Mouse (Mus musculus): ENCODE results near the gene Aim2. TPM values are rescaled to one million over a fixed set of nuclear protein-coding genes. Genes with fewer than 3 reads are reported as not detected.
A peak's percentile ranks its signal among the peaks of the same experiment; 100 is the strongest.
"Not testable (repeated sequence)": the region's sequence is repeated elsewhere in the genome, so short reads cannot be mapped to it uniquely, and the experiment has no call there.

Aim2 gene
- polyA plus RNA-seq, 1 experiment = 3.2 TPM

DNA sequence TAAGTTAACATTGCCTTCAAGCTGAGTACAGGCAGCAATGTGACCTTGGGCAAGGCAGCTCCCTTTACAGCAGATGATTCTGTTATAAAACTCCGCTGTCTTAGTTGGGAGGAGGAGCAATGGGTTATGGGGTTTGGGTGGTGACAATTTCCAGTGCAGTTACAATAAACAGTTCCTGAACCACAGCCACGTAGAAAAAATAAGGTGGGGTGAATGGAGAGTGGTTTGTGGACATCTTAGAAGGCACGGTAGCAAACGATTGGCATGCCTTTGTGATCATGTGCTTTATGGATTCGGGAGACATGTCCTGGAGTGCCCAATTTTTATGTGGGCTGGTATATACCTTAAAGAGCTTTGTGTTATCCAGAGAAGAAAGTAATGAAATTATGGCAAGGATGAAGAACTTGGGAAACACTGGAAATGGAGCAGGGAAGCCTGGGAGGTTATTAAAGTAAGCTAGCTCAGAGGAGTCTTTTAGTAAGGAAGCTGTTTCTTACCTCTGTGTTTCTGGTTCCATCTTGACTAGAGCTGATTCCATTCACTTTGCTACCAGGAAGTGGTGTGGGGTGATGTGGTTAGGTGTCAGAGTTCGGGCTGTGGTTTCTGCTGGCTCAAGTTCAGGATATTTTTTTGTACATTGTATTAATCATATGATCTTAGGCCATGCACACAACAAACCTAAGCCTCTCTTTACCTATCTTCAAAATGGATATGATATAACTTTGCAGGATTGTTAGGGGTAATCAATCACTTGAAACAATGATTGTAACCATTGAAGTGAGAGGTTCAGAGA lies 86.7 kb downstream of the Aim2 start:
- DNase-seq (ENCODE audit: low read depth) = no peak
- no peak for TF ChIP-seq POLR2A (IDR thresholded peaks at IDR 0.05; ENCODE audit: borderline replicate concordance, extremely low read depth, insufficient read depth, insufficient read length, poor library complexity, severe bottlenecking)
- TF ChIP-seq CTCF (IDR thresholded peaks at IDR 0.05; ENCODE audit: borderline replicate concordance, extremely low read depth, insufficient read depth, insufficient read length) = no peak

DNA sequence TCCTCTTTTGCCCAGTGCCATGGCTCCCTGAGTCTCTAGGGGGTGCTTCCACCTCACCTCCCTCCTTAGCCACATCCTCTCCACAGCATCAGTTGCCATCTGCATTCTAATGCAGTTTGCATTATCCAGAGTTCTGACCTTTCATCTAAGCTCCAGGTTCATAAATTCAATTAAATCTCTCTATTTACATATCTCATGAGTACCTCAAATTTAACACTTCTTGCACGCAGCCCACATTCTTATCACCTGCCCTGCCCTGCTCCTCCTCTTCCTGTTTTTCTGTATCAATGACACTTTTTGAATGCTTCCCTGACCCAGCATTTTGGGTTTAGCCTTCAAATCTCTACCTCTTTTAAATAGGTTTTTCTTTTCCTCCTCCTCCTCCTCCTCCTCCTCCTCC lies 90.0 kb downstream of the Aim2 start:
- TF ChIP-seq POLR2A (IDR thresholded peaks at IDR 0.05; ENCODE audit: borderline replicate concordance, extremely low read depth, insufficient read depth, insufficient read length, poor library complexity, severe bottlenecking) (no peak), CTCF (IDR thresholded peaks at IDR 0.05; ENCODE audit: borderline replicate concordance, extremely low read depth, insufficient read depth, insufficient read length) (no peak)
- no peak for DNase-seq (ENCODE audit: low read depth)

DNA sequence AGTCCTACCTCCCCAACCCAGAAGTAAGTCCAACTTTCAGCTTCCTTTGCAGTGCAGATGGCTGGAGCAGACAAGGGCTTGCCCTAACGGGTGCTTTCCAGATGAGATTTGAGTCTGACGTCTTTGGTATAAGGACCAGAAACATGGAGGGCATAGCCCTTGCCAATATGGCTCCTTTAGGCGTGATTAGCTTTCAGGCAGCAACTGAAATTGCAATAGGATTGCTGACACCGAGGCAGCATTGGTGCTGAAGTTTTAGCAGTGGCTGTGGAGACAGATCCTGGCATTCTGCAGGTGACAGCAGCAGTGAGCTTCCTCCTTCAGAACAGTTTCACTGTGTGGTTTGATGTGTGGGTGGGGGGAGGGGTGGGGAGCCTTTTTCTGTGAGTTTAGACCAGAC lies 90.5 kb downstream of the Aim2 start:
- DNase-seq (ENCODE audit: low read depth) = no peak
- TF ChIP-seq CTCF (IDR thresholded peaks at IDR 0.05; ENCODE audit: borderline replicate concordance, extremely low read depth, insufficient read depth, insufficient read length) (no peak), POLR2A (IDR thresholded peaks at IDR 0.05; ENCODE audit: borderline replicate concordance, extremely low read depth, insufficient read depth, insufficient read length, poor library complexity, severe bottlenecking) (no peak)

DNA sequence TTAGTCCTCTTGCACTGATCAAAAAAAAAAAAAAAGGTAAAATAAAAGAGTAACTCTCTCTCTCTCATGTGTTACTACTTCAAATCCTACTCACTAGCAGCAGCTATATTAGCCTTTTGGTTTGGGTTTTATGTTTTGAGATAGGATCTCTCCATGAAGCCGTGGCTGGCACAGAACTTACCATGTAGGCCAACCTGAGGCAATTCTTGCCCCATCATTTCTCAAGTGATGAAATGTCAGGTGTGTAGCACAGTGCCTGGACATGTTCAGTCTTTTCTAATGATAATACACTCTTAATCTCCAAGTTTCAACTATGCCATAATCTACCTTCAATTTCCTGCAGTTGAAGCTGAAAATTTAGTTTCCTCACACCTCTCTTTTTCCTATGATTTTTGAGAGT lies 92.4 kb downstream of the Aim2 start:
- TF ChIP-seq CTCF (IDR thresholded peaks at IDR 0.05; ENCODE audit: borderline replicate concordance, extremely low read depth, insufficient read depth, insufficient read length) = no peak
- no peak for TF ChIP-seq POLR2A (IDR thresholded peaks at IDR 0.05; ENCODE audit: borderline replicate concordance, extremely low read depth, insufficient read depth, insufficient read length, poor library complexity, severe bottlenecking)
- DNase-seq (ENCODE audit: low read depth) = no peak

DNA sequence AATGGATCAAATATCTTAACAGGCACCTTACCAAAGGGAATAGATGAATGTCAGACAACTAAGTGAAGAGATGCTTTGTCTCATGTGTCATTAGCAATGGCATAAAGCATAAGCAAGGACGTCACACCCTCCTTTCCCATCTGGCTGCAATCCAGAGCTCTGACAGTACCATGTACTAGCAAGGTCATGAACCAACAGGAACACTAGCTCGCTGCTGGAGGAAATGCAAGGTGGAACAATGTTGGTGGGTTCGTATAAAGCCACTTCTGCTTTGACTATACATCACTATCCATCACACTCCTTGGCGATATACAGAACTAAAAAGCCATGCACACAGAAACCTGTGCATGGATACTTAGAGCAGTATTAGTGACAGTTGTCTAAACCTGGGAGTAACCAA lies 96.4 kb downstream of the Aim2 start:
- no peak for DNase-seq (ENCODE audit: low read depth)

GRCm38 (mm10) chr1:173450621-173451020 lies 99.9 kb downstream of the Aim2 start:
- TF ChIP-seq CTCF (IDR thresholded peaks at IDR 0.05; ENCODE audit: borderline replicate concordance, extremely low read depth, insufficient read depth, insufficient read length) = no peak
- no peak for TF ChIP-seq POLR2A (IDR thresholded peaks at IDR 0.05; ENCODE audit: borderline replicate concordance, extremely low read depth, insufficient read depth, insufficient read length, poor library complexity, severe bottlenecking)
- no peak for DNase-seq (ENCODE audit: low read depth)

More for the DNA sequence above, 96.4 kb downstream of the Aim2 start:
- TF ChIP-seq CTCF (IDR thresholded peaks at IDR 0.05; ENCODE audit: borderline replicate concordance, extremely low read depth, insufficient read depth, insufficient read length) (no peak), POLR2A (IDR thresholded peaks at IDR 0.05; ENCODE audit: borderline replicate concordance, extremely low read depth, insufficient read depth, insufficient read length, poor library complexity, severe bottlenecking) (no peak)

- DNase-seq (ENCODE audit: low read depth) = no peak
- TF ChIP-seq POLR2A (IDR thresholded peaks at IDR 0.05; ENCODE audit: borderline replicate concordance, extremely low read depth, insufficient read depth, insufficient read length, poor library complexity, severe bottlenecking) = no peak
- TF ChIP-seq CTCF (IDR thresholded peaks at IDR 0.05; ENCODE audit: borderline replicate concordance, extremely low read depth, insufficient read depth, insufficient read length) = no peak
Observed at GRCm38 (mm10) chr1:173451665-173452064, 101.0 kb downstream of the Aim2 start.

DNA sequence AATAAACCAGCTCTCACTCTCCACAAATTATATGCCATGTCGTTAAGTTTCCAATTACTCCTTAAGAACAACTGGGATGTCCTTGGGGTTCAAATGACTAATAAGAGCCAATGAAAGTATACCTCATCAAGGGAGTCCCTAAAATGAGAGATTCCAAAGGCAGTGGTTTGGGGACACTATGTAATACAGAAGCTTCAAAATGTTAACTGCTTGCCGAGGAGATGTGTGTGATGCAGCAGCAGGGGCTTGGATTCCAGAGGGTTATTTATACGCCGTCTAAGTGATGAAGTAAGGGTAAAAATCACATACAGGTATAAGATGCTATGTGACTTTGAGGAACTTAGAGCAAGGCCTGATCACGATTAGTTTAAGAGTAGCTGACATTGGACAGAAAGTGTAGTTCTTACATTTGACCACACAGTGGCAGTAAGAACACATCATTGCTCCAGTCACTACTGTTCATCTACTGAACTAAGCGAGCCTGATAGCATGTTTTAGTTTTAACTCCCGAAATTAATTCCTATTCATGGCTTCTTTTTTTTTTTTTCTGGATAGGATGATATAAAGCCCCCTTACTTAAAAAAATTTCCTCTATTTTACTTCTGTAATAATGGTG lies 105.6 kb downstream of the Aim2 start:
- peak; percentile 78 for DNase-seq (ENCODE audit: low read depth)
- TF ChIP-seq POLR2A (IDR thresholded peaks at IDR 0.05; ENCODE audit: borderline replicate concordance, extremely low read depth, insufficient read depth, insufficient read length, poor library complexity, severe bottlenecking) (no peak), CTCF (IDR thresholded peaks at IDR 0.05; ENCODE audit: borderline replicate concordance, extremely low read depth, insufficient read depth, insufficient read length) (peak; percentile 74)

- no peak for DNase-seq (ENCODE audit: low read depth)
- TF ChIP-seq CTCF (IDR thresholded peaks at IDR 0.05; ENCODE audit: borderline replicate concordance, extremely low read depth, insufficient read depth, insufficient read length) = no peak
- no peak for TF ChIP-seq POLR2A (IDR thresholded peaks at IDR 0.05; ENCODE audit: borderline replicate concordance, extremely low read depth, insufficient read depth, insufficient read length, poor library complexity, severe bottlenecking)
Observed at GRCm38 (mm10) chr1:173456761-173457160, 106.1 kb downstream of the Aim2 start.

GRCm38 (mm10) chr1:173480399-173481181 lies 129.9 kb downstream of the Aim2 start:
- DNase-seq (ENCODE audit: low read depth) = not testable (repeated sequence)

- not testable (repeated sequence) for DNase-seq (ENCODE audit: low read depth)
Observed at GRCm38 (mm10) chr1:173481182-173481574, 130.5 kb downstream of the Aim2 start.

DNA sequence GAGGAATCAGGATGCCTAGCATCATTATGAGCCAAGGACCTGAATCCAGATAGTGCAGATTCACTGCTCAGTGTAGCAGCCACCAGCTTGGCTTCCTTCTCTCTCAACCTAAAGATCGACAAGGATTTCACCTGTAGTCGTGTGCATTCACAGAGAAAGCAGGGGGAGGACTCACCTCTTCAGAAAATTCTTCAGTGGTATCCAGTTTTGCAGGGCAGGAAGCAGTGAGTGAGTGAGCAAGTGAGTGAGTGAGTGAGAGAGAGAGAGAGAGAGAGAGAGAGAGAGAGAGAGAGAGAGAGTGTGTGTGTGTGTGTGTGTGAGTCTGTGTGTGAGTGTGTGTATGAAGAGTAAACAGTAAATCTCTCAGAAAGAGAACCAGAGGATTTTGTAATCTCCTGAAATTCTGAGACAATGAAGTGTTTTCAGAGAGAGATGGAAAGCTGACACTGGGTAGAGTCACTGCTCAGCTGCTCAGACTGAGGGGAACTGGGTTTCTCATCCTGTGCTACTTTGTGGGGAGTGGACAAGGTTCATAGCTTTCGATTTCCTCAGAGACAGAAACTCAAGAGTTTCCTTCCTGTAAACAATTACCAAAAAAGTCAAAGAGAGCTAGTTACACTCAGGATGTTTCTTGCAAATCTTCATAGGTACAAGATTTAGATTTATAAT lies 140.3 kb downstream of the Aim2 start, which contains the start of gene Ifi206:
Gene Ifi206, minus strand, starts transcription at position 230 of the 669 bp plus-strand sequence.
- DNase-seq (ENCODE audit: low read depth) = not testable (repeated sequence)

- not testable (repeated sequence) for DNase-seq (ENCODE audit: low read depth)
Observed at GRCm38 (mm10) chr1:173491483-173491882, 140.8 kb downstream of the Aim2 start.

DNA sequence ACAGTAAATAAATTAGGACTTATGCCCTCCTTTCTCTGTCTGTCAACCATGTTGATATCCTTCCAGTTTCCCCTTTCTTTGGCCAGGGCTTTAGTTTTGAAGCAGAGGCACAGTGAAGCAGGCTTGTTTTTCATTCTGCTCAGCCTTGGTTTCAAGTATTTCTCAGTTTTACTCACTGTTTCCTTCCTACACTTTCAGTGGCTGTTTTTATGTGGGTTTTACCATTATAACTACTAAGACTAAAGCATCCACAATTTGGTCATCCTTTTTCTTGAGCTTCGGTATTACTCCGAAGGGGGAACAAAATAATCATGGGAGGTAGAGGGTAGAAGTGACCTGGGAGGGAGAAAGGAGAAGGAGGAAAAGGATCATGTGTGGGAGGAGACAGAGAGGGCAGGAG lies 159.9 kb downstream of the Aim2 start:
- DNase-seq (ENCODE audit: low read depth) = not testable (repeated sequence)

Measured in brain, embryonic 14.5 days (tissue).